Mouse (Mus musculus): ENCODE measurements around the gene Ankib1.

GRCm38 (mm10) chr5:3691283-3691682 lies 111.4 kb downstream of the Ankib1 start:
- TF ChIP-seq POLR2A (IDR thresholded peaks at IDR 0.05; ENCODE audit: low read depth, low read length) (no peak), CTCF (IDR thresholded peaks at IDR 0.05; ENCODE audit: extremely low read depth, insufficient read depth, insufficient read length, insufficient replicate concordance) (no peak)

Data from spleen, adult 2 months (tissue).